Mouse (Mus musculus): ENCODE data around the gene Sh2d2a. TPM values are rescaled to one million over a fixed set of nuclear protein-coding genes. Genes with fewer than 3 reads are reported as not detected.
"Not testable (repeated sequence)": the region's sequence is repeated elsewhere in the genome, so short reads cannot be mapped to it uniquely, and the experiment has no call there.

Sh2d2a gene
- 1 to 10 TPM in 1 of 2 experiments, under 1 TPM in 1; 0.14 to 2.2 TPM for total RNA-seq (2021)
- long read RNA-seq, experiment 1, full-length matches to known transcripts: 4 of 6 reads
- long read RNA-seq, experiment 1, partial matches to known transcripts: 0 of 6 reads
- long read RNA-seq, experiment 1, other reads (novel, unspliced or antisense): 2 of 6 reads
- long read RNA-seq, experiment 2, full-length matches to known transcripts: 1 of 1 reads
- long read RNA-seq, experiment 2, partial matches to known transcripts: 0 of 1 reads
- long read RNA-seq, experiment 2, other reads (novel, unspliced or antisense): 0 of 1 reads

GRCm38 (mm10) chr3:87846650-87847110 lies at the start of gene Sh2d2a:
Gene Sh2d2a, plus strand, starts transcription at chr3:87846755.
- intact Hi-C loops (cut with DNase I): no loop called here
- no peak for DNase-seq

DNA sequence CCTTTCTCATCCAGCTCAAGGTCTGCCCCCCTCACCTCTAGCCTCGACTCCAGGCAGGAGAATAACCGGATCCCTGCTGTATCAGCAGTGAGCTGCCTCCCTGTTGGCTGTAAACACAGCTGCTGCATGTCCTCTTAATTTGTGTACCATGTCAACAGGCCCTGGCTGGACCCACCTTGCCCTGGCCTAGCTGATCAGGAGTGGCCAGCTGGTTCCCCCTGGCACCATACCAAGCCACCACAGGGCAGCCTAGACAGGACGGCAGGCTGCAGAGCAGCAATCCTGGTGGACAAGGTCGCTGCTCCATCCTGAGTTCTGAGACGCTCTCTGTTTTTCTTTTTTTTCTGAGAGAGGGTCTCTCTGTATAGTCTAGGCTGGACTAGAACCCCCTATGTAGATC lies 44.9 kb upstream of the Sh2d2a start:
- DNase-seq: no peak
- intact Hi-C loops (cut with DNase I): no loop called here

GRCm38 (mm10) chr3:87804038-87804677 lies 42.4 kb upstream of the Sh2d2a start:
- intact Hi-C loops (cut with DNase I): no loop called here

DNA sequence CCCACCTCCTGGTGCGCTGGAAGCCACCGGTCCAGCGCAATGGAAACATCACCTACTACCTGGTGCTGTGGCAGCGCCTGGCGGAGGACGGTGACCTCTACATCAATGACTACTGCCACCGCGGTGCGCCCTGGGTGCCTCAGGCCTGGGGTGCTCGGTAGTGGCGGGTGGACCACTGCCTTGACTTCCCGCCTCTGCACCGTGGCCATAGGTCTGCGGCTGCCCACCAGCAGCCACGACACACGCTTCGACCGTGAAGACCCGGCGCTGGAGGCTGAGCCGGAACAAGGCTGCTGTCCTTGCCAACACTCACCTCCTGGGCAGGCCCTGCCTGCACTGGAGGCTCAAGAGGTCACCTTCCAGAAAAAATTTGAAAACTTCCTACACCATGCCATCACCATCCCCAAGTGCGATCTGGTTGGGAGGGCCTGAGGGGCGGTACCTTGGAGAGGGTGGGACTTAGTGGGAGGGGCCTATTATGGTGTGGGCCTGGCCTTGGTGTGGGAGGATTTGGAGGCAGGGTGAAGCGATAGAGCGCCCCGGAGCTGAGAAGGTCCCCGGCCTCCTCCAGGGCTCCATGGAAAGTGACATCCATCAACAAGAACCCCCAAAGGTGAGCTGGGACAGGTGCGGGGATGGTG lies 37.1 kb upstream of the Sh2d2a start:
- intact Hi-C loops (cut with DNase I): no loop called here
- DNase-seq: no peak

More at GRCm38 (mm10) chr3:87804038-87804677, 42.4 kb upstream of the Sh2d2a start:
- DNase-seq: no peak

- no peak for DNase-seq
- intact Hi-C loops (cut with DNase I): no loop called here
These were observed 35.3 kb upstream of the Sh2d2a start for GRCm38 (mm10) chr3:87811297-87811696.

DNA sequence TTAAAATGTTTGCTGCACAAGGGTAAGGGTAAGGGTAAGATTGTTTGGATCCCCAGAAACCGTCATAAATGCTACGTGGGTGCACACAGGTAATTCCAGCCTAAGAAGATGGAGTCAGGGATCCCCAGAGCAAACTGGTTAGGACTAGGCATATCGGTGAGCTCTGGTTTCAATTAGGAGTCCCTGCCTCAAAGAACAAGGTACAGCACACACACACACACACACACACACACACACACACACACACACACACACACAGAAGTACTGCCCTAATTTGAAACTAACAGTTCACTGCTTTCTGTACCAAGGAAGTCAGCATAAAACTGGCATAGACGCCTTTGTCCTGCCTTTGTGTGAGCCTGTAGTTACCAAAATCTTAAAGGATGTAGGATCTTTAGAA lies 34.1 kb upstream of the Sh2d2a start:
- intact Hi-C loops (cut with DNase I): no loop called here

GRCm38 (mm10) chr3:87812873-87813272 lies 33.7 kb upstream of the Sh2d2a start:
- DNase-seq: peak; percentile 22 to 38
- intact Hi-C loops (cut with DNase I): no loop called here

More for the DNA sequence above, 34.1 kb upstream of the Sh2d2a start:
- no peak for DNase-seq

GRCm38 (mm10) chr3:87816166-87816565 lies 30.4 kb upstream of the Sh2d2a start:
- intact Hi-C loops (cut with DNase I): loop anchor here (1.0 to 5.0 kb wide), 3 partner anchors 21 to 59 kb away; partner anchors contain the start of gene Ntrk1
- no peak for DNase-seq

- intact Hi-C loops (cut with DNase I): loop anchor here (1.0 to 5.0 kb wide), 3 partner anchors 21 to 59 kb away; partner anchors contain the start of gene Ntrk1
- peak; percentile 72 to 88 for DNase-seq
These were observed 29.9 kb upstream of the Sh2d2a start for GRCm38 (mm10) chr3:87816646-87817093.

DNA sequence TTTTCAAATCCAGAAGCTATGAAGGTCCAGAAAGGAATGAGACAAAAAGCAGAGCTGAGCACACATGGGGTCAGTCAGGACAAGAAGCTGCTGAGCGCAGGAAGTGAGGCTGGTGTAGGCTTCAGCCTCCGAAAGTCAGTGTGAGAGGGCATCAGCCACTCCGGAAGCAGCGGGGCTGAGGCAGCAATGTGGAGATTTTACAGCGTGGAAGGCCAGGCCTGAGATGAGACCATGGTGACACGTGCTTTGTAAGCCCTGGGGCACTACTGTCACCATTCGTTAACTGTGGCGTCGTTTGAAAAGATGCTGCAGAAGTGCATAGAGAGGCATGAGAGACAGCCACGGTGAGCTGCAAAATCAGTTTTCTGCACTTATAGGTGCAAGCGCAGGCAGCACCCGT lies 28.3 kb upstream of the Sh2d2a start:
- intact Hi-C loops (cut with DNase I): loop anchor here (5.0 kb wide), 1 partner anchor 61 kb away; no protein-coding TSS in a partner anchor
- no peak for DNase-seq

- intact Hi-C loops (cut with DNase I); DNase-seq: not testable (repeated sequence)
These were observed 22.3 kb upstream of the Sh2d2a start, which contains the start of gene Pear1 for GRCm38 (mm10) chr3:87824206-87824605. Gene Pear1, minus strand, starts transcription at chr3:87824306.

GRCm38 (mm10) chr3:87828435-87828834 lies 18.1 kb upstream of the Sh2d2a start:
- no peak for DNase-seq
- intact Hi-C loops (cut with DNase I): no loop called here

DNA sequence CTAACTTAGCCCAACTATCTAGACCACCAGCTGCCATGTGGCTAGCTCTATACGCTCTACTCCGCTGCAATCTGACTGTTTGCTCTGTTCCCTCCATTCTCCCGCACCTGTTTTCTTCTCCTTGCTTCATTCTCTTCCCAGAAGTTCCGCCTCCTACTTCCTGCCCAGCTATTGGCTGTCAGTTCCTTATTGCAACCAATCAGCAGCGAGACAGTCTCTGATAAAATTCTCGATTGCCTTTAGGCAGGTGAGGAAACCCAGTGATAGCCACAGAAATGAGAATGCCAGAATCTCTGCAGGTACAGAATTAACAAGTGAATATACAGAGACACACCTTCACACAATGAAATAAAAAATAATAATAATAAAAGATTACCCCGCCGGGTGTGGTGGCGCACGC lies 17.5 kb upstream of the Sh2d2a start:
- intact Hi-C loops (cut with DNase I): no loop called here
- DNase-seq: no peak

GRCm38 (mm10) chr3:87832109-87832859 lies 14.3 kb upstream of the Sh2d2a start:
- no peak for DNase-seq
- intact Hi-C loops (cut with DNase I): no loop called here

DNA sequence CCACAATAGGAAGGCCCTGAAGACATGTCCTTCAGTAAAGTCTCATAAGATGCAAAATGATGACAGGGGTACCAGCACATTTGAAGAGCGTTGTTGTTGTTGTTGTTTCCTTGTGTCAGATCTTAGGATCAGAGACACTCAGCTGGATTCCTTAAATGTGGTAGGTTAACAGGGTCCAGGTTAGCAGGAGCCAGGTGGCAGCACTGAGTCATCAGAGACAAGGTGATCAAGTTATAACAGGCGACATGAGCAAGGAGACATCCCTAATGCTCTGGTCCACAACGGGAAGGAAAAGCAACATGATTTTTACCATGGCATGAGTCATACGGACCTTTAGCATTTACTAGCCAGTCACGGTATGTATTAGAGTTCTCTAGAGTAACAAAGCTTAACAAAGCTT lies 13.1 kb upstream of the Sh2d2a start:
- intact Hi-C loops (cut with DNase I): no loop called here

GRCm38 (mm10) chr3:87838622-87839021 lies 7.9 kb upstream of the Sh2d2a start:
- peak; percentile 77 to 90 for DNase-seq
- intact Hi-C loops (cut with DNase I): loop anchor here (5.0 kb wide), 2 partner anchors 41 to 66 kb away; partner anchors contain the start of genes Insrr and Ntrk1

More for the DNA sequence above, 13.1 kb upstream of the Sh2d2a start:
- DNase-seq: no peak

DNA sequence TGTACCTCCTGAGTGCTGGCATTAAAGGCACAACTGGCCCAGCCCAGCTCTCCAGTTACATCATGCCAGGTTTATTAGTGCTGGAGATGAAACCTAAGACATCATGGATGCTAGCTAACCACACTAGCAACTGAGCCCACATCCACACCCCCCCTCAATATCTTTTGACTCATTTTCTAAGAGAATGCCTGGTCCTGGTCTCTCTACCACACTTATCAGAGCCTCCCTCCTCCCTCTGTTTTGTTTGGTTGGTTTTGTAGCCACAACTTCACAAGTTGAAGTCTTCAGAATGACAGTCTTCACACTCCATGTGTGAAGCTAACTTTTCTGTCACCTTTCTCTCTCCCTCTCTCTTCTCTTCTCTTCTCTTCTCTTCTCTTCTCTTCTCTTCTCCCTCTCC lies 5.7 kb upstream of the Sh2d2a start:
- no peak for DNase-seq
- intact Hi-C loops (cut with DNase I): no loop called here

DNA sequence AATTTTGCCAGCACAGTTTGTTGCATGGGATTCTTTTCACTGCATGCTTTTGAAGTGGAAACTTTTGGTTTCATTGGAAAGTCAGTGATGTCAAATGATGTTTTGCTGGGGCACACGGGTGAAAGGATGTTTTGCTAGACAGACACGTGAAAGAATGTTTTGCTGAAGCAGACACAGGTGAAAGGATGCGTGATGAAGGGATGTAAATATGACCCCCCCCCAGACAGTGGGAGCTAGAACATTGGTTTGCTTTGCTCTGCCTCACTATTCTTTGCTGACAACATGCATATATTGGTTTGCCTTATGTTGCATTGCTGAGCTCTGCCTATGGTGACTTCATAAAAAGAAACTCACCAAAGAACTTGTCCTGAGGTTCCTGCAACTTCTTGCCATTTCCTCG lies 1.6 kb upstream of the Sh2d2a start:
- intact Hi-C loops (cut with DNase I): no loop called here
- no peak for DNase-seq

DNA sequence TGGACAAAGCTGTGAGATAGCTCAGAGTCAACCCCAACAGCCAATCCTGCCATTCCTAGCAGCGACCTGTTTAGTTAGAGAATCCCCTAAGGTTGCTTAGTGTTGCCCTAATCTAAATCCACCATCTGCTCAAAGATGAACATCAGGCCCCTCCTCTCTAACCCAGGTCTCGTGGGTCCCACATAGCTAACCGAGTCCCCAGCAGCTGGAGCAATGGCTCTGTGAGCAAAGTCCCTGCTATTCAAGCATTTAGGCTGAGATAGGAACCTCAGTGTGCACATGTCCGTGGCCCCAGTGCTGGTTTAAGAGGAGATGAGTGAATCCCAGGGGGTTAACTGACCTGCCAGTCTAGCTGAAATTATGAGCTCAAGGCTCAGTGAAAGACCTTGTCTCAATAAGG lies 369 bp upstream of the Sh2d2a start:
- intact Hi-C loops (cut with DNase I): no loop called here
- DNase-seq: no peak

DNA sequence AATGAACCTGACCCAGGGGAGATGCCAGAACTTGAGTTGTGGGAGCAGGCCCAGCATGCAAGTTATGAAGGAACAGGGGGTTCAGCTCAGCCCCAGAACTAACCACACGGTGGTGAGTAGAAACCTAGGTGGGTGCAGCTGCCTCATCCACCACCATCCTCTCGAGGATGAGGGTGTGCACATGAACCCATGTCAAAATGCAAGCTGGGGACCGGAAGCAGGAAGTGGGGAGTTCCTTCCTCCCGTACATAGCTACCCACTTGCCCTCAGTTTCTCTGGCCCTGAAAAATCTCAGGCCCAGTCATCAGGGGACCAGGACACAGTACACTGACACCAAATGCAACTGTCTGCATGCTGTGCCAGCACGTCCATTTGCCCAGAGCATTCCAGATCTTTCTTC lies 1.1 kb downstream of the Sh2d2a start:
- intact Hi-C loops (cut with DNase I): no loop called here

More for the DNA sequence above, 1.1 kb downstream of the Sh2d2a start:
- no peak for DNase-seq
